Mouse (Mus musculus) limb, embryonic 13.5 days (tissue): Measurements from ENCODE around the gene Wnt7a. TPM values are rescaled to one million over a fixed set of nuclear protein-coding genes. Genes with fewer than 3 reads are reported as not detected.
A peak's percentile ranks its signal among the peaks of the same experiment; 100 is the strongest.

Experiments
- ATAC-seq: fragments of 200-750 bp; cut with Nextera tagmentation; 2 replicates; pipeline ENCODE4 v1.8.0; 2017; ENCODE audit warnings: low read depth, moderate number of reproducible peaks, moderate TSS enrichment; ENCODE audit not compliant: low FRiP score
- H3K27ac ChIP-seq: fragments of 300-500 bp; sonication (generic); 2 replicates; pipeline ENCODE4 v1.5.1; 2015; ENCODE audit warnings: inconsistent platforms, mild to moderate bottlenecking, moderate library complexity
- H3K27me3 ChIP-seq: fragments of 300-500 bp; sonication (generic); 2 replicates; pipeline ENCODE4 v1.6.1; 2015; ENCODE audit warnings: mild to moderate bottlenecking, inconsistent platforms
- H3K36me3 ChIP-seq: fragments of 300-500 bp; sonication (generic); 2 replicates; pipeline ENCODE4 v1.6.1; 2015; ENCODE audit warnings: inconsistent platforms, mild to moderate bottlenecking, moderate library complexity
- H3K4me1 ChIP-seq: fragments of 300-500 bp; sonication (generic); 2 replicates; pipeline ENCODE4 v1.6.1; 2015; ENCODE audit warnings: inconsistent platforms
- H3K4me2 ChIP-seq: fragments of 300-500 bp; sonication (generic); replicated peaks from 2 replicates; pipeline ENCODE4 v1.6.1; 2015; ENCODE audit warnings: inconsistent platforms, mild to moderate bottlenecking, moderate library complexity
- H3K4me3 ChIP-seq: fragments of 300-500 bp; sonication (generic); 2 replicates; pipeline ENCODE4 v1.5.1; 2015; ENCODE audit warnings: moderate library complexity, mild to moderate bottlenecking, inconsistent platforms
- H3K9ac ChIP-seq: fragments of 300-500 bp; sonication (generic); 2 replicates; pipeline ENCODE4 v1.6.1; 2015; ENCODE audit warnings: mild to moderate bottlenecking, inconsistent platforms
- H3K9me3 ChIP-seq: fragments of 300-500 bp; sonication (generic); 2 replicates; pipeline ENCODE4 v1.6.1; 2016; ENCODE audit warnings: inconsistent platforms
- WGBS: fragments of 180-500 bp; shearing (Covaris S2); methylation state at CpG from one replicate; pipeline ENCODE4 v1.1.7; 2015; 5-methylcytosine and 5-hydroxymethylcytosine counted together
- polyA plus RNA-seq: library from polyadenylated mRNA; unstranded; fragments of >200 nt; fragmentation: Nextera tagmentation; extraction: Ambion mirVana; gene quantifications from 2 replicates; pipeline ENCODE4 v1.2.1, GENCODE M21; 2015

The Wnt7a gene
- polyA plus RNA-seq, 1 experiment from 2014 or later, result 5.6 TPM

- Histone ChIP-seq H3K27me3 (0 out of 2 replicates have a peak, but pooled peaks cover 4% of the 10 kb centered on the region), H3K36me3 (no peaks in the 10 kb centered on the region), H3K4me2 (no peak overlapping the region), H3K9me3 (no peaks in the 10 kb centered on the region), H3K4me3 (no peak overlapping the region), H3K4me1 (no peaks in the 10 kb centered on the region), H3K9ac (no peak overlapping the region), H3K27ac (no peak overlapping the region)
- no peak for ATAC-seq
- 64% methylated on average over 2 of the region's 2 CpGs for WGBS
Measured at GRCm38 (mm10) chr6:91358394-91358793, 52.8 kb downstream of the Wnt7a start.

GRCm38 (mm10) chr6:91357238-91357876 lies 53.8 kb downstream of the Wnt7a start:
- H3K4me3 ChIP-seq, result no peak overlapping the region
- no peaks in the 10 kb centered on the region for H3K4me1 ChIP-seq
- H3K4me2 ChIP-seq, result no peak overlapping the region
- WGBS, result 69% methylated on average over 11 of the region's 13 CpGs
- no peaks in the 10 kb centered on the region for H3K9me3 ChIP-seq
- H3K27ac ChIP-seq, result no peak overlapping the region
- H3K36me3 ChIP-seq, result no peaks in the 10 kb centered on the region
- 0 out of 2 replicates have a peak, but pooled peaks cover 4% of the 10 kb centered on the region for H3K27me3 ChIP-seq
- no peak overlapping the region for H3K9ac ChIP-seq
- ATAC-seq, result no peak

- no peaks in the 10 kb centered on the region for H3K36me3 ChIP-seq
- H3K4me1 ChIP-seq, result peaks cover 6% of the 10 kb centered on the region; the same call in 1 of the 2 replicates
- no peak for ATAC-seq
- H3K4me2 ChIP-seq, result no peak overlapping the region
- peak overlapping the region; percentile 50; the same call in 1 of the 2 replicates for H3K9ac ChIP-seq
- no peaks in the 10 kb centered on the region for H3K27me3 ChIP-seq
- no peak overlapping the region for H3K27ac ChIP-seq
- H3K9me3 ChIP-seq, result no peaks in the 10 kb centered on the region
- no peak overlapping the region for H3K4me3 ChIP-seq
- WGBS, result 45% methylated on average over 9 of the region's 9 CpGs
Measured at GRCm38 (mm10) chr6:91349620-91350019, 61.5 kb downstream of the Wnt7a start.

- H3K4me2 ChIP-seq, result no peak overlapping the region
- no peak overlapping the region for H3K27ac ChIP-seq
- H3K27me3 ChIP-seq, result no peaks in the 10 kb centered on the region
- no peak overlapping the region for H3K4me3 ChIP-seq
- no peak for ATAC-seq
- H3K36me3 ChIP-seq, result no peaks in the 10 kb centered on the region
- H3K9ac ChIP-seq, result no peak overlapping the region
- 28% methylated on average over 7 of the region's 7 CpGs for WGBS
- H3K9me3 ChIP-seq, result no peaks in the 10 kb centered on the region
- peaks cover 6% of the 10 kb centered on the region; the same call in 1 of the 2 replicates for H3K4me1 ChIP-seq
Measured at GRCm38 (mm10) chr6:91347721-91348120, 63.4 kb downstream of the Wnt7a start.

GRCm38 (mm10) chr6:91346906-91347156 lies 64.3 kb downstream of the Wnt7a start:
- Histone ChIP-seq H3K27me3 (no peaks in the 10 kb centered on the region), H3K36me3 (no peaks in the 10 kb centered on the region), H3K4me3 (no peak overlapping the region), H3K4me2 (no peak overlapping the region), H3K9me3 (no peaks in the 10 kb centered on the region), H3K4me1 (peaks cover 6% of the 10 kb centered on the region; the same call in 1 of the 2 replicates), H3K27ac (no peak overlapping the region), H3K9ac (no peak overlapping the region)
- WGBS, result 26% methylated on average over 3 of the region's 3 CpGs
- no peak for ATAC-seq

- 38% methylated on average over 10 of the region's 10 CpGs for WGBS
- Histone ChIP-seq H3K27me3 (no peaks in the 10 kb centered on the region), H3K4me2 (no peak overlapping the region), H3K36me3 (no peaks in the 10 kb centered on the region), H3K9ac (no peak overlapping the region), H3K9me3 (no peaks in the 10 kb centered on the region), H3K4me1 (peaks cover 6% of the 10 kb centered on the region; the same call in 1 of the 2 replicates), H3K4me3 (no peak overlapping the region), H3K27ac (no peak overlapping the region)
- no peak for ATAC-seq
Measured at GRCm38 (mm10) chr6:91346071-91346905, 64.9 kb downstream of the Wnt7a start.

GRCm38 (mm10) chr6:91345091-91345490 lies 66.1 kb downstream of the Wnt7a start:
- ATAC-seq, result no peak
- no peaks in the 10 kb centered on the region for H3K27me3 ChIP-seq
- no peaks in the 10 kb centered on the region for H3K36me3 ChIP-seq
- peaks cover 7% of the 10 kb centered on the region for H3K4me1 ChIP-seq
- no peak overlapping the region for H3K9ac ChIP-seq
- WGBS, result 66% methylated on average over 5 of the region's 5 CpGs
- H3K4me3 ChIP-seq, result no peak overlapping the region
- H3K4me2 ChIP-seq, result no peak overlapping the region
- H3K27ac ChIP-seq, result no peak overlapping the region
- H3K9me3 ChIP-seq, result no peaks in the 10 kb centered on the region

- 52% methylated on average over 8 of the region's 8 CpGs for WGBS
- H3K9ac ChIP-seq, result no peak overlapping the region
- H3K4me2 ChIP-seq, result no peak overlapping the region
- no peaks in the 10 kb centered on the region for H3K36me3 ChIP-seq
- no peak overlapping the region for H3K27ac ChIP-seq
- H3K27me3 ChIP-seq, result no peaks in the 10 kb centered on the region
- ATAC-seq, result no peak
- no peaks in the 10 kb centered on the region for H3K9me3 ChIP-seq
- peaks cover 8% of the 10 kb centered on the region for H3K4me1 ChIP-seq
- H3K4me3 ChIP-seq, result no peak overlapping the region
Measured at GRCm38 (mm10) chr6:91339612-91340246, 71.4 kb downstream of the Wnt7a start.

- H3K27ac ChIP-seq, result no peak overlapping the region
- H3K36me3 ChIP-seq, result no peaks in the 10 kb centered on the region
- WGBS, result 64% methylated on average over 1 of the region's 1 CpGs
- no peak for ATAC-seq
- no peak overlapping the region for H3K4me2 ChIP-seq
- no peak overlapping the region for H3K9ac ChIP-seq
- H3K4me3 ChIP-seq, result no peak overlapping the region
- no peaks in the 10 kb centered on the region for H3K9me3 ChIP-seq
- no peaks in the 10 kb centered on the region for H3K27me3 ChIP-seq
- H3K4me1 ChIP-seq, result peaks cover 8% of the 10 kb centered on the region
Measured at GRCm38 (mm10) chr6:91335470-91335869, 75.7 kb downstream of the Wnt7a start.

GRCm38 (mm10) chr6:91331886-91332285 lies 79.3 kb downstream of the Wnt7a start:
- Histone ChIP-seq H3K4me2 (no peak overlapping the region), H3K27ac (no peak overlapping the region), H3K9ac (no peak overlapping the region), H3K4me3 (no peak overlapping the region), H3K9me3 (no peaks in the 10 kb centered on the region), H3K27me3 (no peaks in the 10 kb centered on the region), H3K4me1 (no peaks in the 10 kb centered on the region), H3K36me3 (no peaks in the 10 kb centered on the region)
- 91% methylated on average over 8 of the region's 8 CpGs for WGBS
- no peak for ATAC-seq

- Histone ChIP-seq H3K9me3 (no peaks in the 10 kb centered on the region), H3K9ac (no peak overlapping the region), H3K27ac (no peak overlapping the region), H3K36me3 (no peaks in the 10 kb centered on the region), H3K27me3 (no peaks in the 10 kb centered on the region), H3K4me2 (no peak overlapping the region), H3K4me3 (no peak overlapping the region), H3K4me1 (peaks cover 4% of the 10 kb centered on the region; the same call in 1 of the 2 replicates)
- WGBS, result 78% methylated on average over 4 of the region's 4 CpGs
- ATAC-seq, result no peak
Measured at GRCm38 (mm10) chr6:91325556-91325955, 85.6 kb downstream of the Wnt7a start.

GRCm38 (mm10) chr6:91324752-91325151 lies 86.4 kb downstream of the Wnt7a start:
- Histone ChIP-seq H3K36me3 (no peaks in the 10 kb centered on the region), H3K27ac (no peak overlapping the region), H3K4me3 (no peak overlapping the region), H3K9me3 (no peaks in the 10 kb centered on the region), H3K4me2 (no peak overlapping the region), H3K9ac (no peak overlapping the region), H3K27me3 (no peaks in the 10 kb centered on the region), H3K4me1 (peaks cover 4% of the 10 kb centered on the region; the same call in 1 of the 2 replicates)
- no peak for ATAC-seq
- 54% methylated on average over 11 of the region's 11 CpGs for WGBS
